Mouse (Mus musculus) frontal cortex, postnatal 36 days (tissue): ENCODE data around the gene Cfap299.

Experiments
- DNase-seq, 2 experiments: peaks; one replicate each; pipeline ENCODE4 v3.0.0; 2022; ENCODE audit warnings: low spot score in 2 of 2

Cfap299 gene

DNA sequence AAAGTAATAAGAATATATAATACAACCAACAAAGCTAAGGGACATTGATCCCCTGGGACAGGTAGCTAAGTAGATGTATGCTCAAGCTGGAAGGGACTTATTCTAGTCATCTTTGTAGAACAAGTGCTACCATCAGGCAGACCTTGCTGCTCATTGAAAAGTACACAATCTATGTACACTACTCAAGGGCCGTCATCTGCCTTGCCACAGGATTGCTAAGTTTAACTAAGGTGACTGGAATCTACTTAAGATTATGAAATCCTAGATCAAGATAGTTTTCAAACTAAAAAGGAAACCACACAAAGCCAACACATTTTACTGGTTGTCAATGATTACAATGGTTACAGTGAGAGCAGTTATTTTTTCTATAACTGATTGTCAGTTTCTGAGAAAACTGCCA, 483.3 kb downstream of the Cfap299 start:
- no peak for DNase-seq

DNA sequence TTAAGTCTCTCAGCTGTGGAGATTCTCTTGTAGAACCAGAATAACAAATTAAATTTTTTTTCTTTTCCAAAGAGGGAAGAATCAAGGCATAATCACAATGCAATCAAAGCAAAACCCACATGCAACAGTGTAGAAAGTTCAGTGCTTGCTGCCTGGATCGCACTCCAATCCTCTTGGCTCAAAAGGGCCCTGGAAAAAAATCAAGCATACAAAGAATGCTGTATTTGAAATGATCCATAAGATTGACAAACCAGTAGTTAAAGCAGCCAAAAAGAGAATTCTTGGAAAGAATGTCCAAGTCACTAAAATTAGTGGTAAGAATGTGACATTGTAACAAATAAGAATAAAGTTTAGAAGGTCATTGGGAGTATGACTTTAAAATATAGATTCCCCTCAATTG, 486.2 kb downstream of the Cfap299 start:
- no peak for DNase-seq

GRCm38 (mm10) chr5:98833760-98834159, 504.7 kb downstream of the Cfap299 start:
- no peak for DNase-seq

- DNase-seq, result no peak
Observed at GRCm38 (mm10) chr5:98834300-98834699, 505.2 kb downstream of the Cfap299 start.

GRCm38 (mm10) chr5:98842600-98843310, 513.7 kb downstream of the Cfap299 start:
- no peak for DNase-seq

GRCm38 (mm10) chr5:98844664-98845063, 515.6 kb downstream of the Cfap299 start:
- no peak for DNase-seq
